Mouse (Mus musculus) erythroblast, embryonic 14.5 days (primary cell): Measurements from ENCODE around the gene Wls.

Experiments
- GATA1 ChIP-seq: IDR thresholded peaks from 2 replicates; pipeline ENCODE4 v1.6.1; 2012; ENCODE audit warnings: low read length, inconsistent platforms, mixed read lengths
- TAL1 ChIP-seq: IDR thresholded peaks from 3 replicates; pipeline ENCODE4 v1.6.1; 2012; ENCODE audit warnings: low read length, inconsistent platforms, mixed read lengths

DNA sequence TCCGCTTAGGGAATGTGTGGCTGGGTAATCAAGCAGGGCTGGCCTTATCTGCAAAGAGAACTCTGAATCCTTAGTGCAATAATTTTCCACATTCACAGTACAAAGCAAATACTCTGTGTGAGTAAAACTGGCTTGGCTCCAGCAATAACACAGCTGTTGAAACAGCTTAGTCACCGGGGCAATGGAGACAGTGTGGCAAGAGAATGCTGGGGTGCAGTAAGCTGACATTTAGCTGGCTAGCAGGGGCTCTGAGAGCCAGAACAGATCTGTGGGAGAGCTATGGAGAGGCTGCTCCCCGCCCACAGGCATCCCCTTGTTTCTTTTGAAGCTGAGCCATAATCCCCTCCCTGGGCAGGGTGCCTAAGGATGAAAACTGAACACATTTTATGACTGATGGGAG is 45.8 kb downstream of the Wls start:
- no peak for TF ChIP-seq TAL1
- no peak for TF ChIP-seq GATA1
